Mouse (Mus musculus) liver (tissue): ENCODE data around the gene Spryd3.
"Not testable (repeated sequence)": the region's sequence is repeated elsewhere in the genome, so short reads cannot be mapped to it uniquely, and the experiment has no call there.

Experiments
- DNase-seq: peaks from one replicate; pipeline ENCODE4 v3.0.0-alpha.2; 2020; ENCODE audit warnings: mixed read lengths

Spryd3 gene

DNA sequence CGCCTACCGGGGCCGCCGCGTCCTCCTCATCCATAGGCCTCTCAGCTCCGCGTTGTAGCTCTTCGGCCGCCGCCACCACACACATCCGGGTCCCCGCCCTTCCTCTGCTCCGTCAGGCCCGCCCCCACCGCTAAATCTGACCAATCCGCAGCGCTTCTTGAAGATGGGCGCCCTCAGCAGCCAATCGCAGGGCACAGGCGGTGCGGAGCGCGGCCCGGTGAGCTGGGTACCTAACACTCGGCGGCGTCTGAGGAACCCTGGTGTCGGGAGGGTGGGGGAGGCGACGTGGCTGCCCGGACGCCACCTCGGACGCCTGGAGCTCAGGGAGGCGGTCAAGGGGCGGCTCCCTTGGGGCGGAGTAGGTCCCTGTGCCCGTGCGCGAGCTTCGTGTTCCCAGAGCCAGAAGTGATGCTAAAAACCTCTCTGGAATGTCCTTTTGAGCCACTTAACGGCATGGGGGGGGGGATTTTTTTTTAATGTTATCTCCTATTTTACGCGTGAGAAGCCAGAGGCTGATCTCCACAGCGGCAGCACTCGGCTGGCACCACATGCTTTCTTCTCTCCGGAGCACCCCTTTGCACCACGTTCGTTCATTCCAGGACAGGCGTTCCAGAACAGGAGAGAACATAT lies at the start of gene Spryd3:
TSS of gene Spryd3 (minus strand) at position 106 of the 630 bp plus-strand sequence.
- DNase-seq, result peak; percentile 98

DNA sequence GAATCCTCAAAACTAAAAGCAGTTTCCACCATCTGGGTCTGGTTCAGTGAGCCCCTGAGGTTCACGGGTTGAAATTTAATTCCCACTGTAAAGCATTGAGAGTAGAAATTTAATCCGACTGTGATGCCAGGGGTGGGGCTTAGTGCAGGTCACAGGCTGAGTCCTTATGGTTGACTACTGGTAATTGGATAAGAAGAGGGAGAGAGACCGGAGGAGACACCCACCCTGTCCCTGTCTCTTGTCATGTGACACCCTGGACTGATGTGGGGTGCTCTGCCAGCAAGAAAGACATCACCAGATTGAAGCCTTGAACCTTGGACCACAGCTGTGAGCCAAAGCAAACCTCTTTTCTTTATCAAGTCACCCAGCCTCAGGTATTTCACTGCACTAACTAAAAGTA lies 47.0 kb upstream of the Spryd3 start:
- no peak for DNase-seq

DNA sequence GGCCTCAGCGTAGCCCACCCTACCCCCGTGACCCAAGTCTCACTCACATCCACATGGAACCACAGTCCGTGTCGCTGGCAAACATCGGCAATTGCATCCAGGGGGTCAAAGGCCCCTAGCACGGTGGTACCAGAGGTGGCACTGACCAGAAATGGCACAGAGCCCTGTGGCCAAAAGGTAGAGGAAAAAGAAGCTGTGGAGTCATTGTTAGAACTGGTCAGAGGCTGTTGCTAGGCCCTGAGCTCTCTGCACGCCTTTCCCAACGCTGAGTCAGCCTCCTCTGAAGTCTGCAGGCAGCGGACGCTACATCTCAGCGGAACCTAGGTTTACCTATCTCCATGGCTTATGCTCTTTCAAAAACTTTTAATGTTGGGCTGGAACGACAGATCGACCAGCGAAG lies 43.9 kb upstream of the Spryd3 start:
- DNase-seq, result no peak

DNA sequence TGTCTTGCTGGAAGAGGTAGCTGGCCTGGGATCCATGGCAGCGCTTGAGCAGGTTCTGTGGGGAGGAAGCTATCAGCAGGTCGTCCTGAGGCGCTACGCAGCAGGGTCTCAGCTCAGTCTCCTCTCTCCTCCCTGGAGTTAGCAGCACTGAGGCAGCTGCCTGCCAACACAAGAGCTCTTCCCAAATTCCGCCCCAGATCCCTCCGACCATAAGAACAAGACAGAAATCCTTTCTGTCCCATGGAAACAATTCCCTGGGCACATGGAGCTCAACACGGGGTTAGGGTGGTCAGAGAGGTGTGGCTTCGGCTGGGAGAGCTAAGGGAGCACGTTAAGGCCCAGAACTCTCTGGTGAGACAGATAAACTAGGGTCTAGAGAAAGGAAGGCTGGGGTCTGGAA lies 43.1 kb upstream of the Spryd3 start:
- DNase-seq, result no peak

DNA sequence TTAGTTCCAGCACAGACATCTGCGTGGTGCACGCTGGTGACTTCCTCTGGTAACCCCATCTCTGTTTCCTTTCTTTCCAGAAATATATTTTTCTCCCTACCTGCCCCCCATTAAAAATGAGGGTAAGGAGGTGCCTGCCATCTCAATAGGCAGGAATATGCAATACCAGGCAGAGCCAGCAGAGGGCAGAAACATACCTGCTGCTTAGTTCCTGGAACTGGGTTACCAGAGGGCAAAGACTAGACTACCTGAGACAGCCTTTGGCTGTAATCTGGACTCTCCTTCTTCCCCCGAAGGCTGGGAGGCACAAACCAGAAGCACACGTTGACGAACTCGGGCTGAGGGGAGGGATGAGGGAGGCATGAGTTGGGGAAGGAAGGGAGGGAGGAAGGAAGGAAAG lies 42.2 kb upstream of the Spryd3 start:
- peak; percentile 83 for DNase-seq

GRCm38 (mm10) chr15:102177417-102177816 lies 41.4 kb upstream of the Spryd3 start:
- DNase-seq, result no peak

- DNase-seq, result no peak
These were observed 40.7 kb upstream of the Spryd3 start for GRCm38 (mm10) chr15:102176571-102177316.

DNA sequence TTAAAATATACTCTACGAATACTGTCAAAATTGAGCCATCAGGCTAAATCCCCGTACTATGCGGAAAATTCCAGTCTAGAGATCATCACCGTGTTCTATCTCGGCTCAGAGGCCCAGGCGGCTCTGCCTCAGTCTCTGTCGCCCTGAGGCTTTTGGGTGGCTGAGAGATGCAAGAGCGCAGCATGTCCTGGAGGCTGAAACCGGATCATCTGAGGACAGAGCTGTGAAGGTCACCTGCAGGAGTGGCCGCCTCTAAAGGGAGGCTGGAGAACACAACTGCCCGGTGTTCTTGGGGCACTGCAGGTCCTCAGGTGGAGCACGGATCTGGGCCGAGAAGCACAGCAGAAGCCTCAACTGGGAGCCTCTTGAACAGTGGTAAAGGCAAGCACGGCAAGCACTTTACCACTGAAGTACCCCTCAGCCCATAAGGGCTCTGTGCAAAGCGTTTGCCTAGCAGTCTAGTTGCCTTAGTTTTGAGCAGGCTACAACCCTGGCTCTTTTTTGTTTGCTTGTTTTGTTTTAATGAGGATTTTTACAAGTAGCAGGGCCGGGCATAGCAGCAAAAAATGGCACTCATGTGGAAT lies 39.8 kb upstream of the Spryd3 start:
- DNase-seq, result no peak

GRCm38 (mm10) chr15:102173581-102173980 lies 37.5 kb upstream of the Spryd3 start:
- no peak for DNase-seq

GRCm38 (mm10) chr15:102169064-102169463 lies 33.0 kb upstream of the Spryd3 start:
- DNase-seq, result no peak

GRCm38 (mm10) chr15:102167620-102168021 lies 31.6 kb upstream of the Spryd3 start:
- no peak for DNase-seq

- DNase-seq, result no peak
These were observed 29.6 kb upstream of the Spryd3 start for GRCm38 (mm10) chr15:102165468-102166100.

DNA sequence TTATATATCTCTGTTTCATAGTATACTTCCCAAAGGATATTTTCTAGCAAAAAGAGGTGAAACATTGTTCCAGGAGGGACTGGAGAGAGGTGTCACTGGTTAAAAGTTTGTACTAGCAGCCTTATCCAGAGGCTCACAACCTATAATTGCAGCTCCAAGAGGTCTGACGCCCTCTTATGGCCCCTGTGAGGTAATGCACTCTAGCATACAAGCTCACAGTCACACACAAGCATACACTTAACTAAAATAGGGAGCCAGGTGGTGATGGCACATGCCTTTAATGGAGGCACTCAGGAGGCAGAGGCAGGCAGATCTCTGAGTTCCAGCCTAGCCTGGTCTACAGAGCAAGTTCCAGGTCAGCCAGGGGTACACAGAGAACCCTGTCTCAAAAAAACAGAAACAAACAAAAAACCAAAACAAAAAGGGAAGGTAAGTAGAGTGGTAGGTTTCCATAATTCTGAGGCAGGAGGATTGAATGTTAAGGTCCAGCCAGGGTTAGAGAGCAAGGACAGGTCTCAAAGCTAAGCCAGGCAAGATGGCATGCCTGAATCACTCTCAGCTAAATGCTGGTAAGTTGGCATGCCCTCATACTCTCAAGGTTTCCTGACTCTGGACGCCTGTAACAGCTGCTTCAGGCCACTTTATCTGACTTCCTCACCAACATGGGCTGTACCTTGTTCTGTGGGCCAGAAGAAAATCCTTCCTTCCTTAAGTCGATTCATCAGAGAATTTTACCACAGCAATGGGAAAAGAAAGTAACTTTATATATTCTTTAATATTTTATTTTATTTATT lies 28.1 kb upstream of the Spryd3 start:
- DNase-seq, result no peak

- no peak for DNase-seq
These were observed 24.5 kb upstream of the Spryd3 start for GRCm38 (mm10) chr15:102160415-102161060.

GRCm38 (mm10) chr15:102156836-102157235 lies 20.8 kb upstream of the Spryd3 start:
- DNase-seq, result no peak

DNA sequence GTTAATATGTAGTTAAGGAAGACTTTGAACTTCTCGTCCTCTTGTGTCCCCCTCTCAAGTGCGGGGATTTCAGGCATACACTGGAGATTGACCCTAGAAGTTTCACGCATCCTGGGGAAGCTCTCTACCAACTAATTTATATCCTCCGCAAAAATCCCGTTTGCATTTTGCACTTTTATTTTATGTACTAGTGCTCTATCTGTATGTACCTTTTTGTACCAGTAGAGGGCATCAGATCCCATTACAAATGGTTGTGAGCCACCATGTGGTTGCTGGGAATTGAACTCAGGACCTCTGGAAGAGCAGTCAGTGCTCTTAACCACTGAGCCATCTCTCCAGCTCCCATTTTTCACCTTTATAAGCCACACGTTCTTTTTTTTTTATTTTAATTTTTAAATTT lies 19.0 kb upstream of the Spryd3 start:
- not testable (repeated sequence) for DNase-seq

DNA sequence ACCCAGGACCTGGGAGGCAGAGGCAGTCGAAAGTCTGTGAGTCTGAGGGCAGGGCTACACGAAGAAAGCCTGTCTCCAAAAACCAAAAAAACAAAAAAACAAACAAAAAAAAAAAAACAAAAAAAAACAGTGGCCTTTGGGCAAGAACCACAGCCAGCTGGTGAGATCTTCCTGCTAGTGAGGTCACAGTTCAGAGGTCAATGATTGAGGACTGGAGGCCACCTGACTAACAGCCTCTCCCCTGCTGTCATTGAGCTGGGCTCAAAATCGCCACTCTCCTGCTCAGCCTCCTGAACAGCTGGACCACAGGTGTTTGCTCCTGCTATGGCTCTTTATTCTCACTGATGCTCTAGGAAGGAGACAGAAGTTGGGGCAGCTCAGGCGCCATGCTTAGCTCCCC lies 16.6 kb upstream of the Spryd3 start:
- no peak for DNase-seq

- DNase-seq, result peak; percentile 78
These were observed 14.5 kb upstream of the Spryd3 start, which contains the start of gene Soat2 for GRCm38 (mm10) chr15:102150301-102151135. Gene Soat2 (plus strand): TSS chr15:102150526.

DNA sequence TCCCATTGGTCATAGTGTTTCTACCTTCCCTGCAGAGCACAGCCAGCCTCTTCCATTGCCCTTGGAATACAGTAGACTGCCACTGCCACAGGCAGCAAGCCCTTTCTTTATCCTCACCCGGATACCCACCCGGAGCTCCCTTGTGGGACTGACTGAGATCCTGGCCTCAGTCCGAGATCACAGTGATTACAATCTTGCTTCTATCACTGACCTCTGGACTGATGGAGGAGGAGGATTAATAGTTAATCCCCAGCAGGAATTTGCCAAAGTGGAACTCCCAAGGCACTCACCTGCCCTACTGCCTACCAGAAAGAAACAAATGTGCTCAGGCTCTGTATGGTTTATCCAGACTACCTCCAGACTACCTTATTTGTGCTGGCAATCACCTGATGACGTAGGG lies 13.5 kb upstream of the Spryd3 start:
- DNase-seq, result no peak

DNA sequence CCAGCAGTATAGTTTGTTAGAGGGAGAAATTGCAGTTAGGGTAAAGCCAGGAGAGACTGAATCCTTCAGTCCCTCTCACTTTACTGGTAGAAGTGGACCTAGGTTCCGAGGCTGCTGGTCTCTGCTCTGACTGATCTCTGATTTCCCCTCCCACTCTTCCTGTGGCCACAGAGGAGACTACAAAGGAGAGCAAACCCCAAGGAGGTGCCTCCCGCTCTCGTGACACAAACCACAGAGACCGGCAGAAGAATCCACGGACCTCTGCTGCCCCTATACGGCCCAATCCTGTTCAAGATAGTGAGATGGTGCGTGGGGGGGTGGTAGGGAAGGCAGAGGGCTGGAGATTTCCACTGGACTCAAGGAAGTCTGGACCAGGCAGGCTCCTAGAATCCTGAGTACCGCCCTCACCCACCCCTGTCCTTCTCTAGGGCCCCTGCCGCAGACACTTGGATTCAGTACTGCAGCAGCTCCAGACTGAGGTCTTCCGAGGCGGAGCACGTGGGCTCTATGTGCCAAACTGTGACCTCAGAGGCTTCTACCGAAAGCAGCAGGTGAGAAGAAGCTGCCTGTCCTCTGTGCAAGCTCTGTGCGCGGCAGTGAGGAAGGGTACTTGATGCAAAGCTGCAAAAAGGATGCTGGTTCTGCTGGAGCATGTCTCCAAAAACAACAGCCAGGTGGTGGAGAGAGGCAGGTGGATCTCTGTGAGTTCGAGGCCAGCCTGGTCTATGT lies 11.8 kb upstream of the Spryd3 start:
- no peak for DNase-seq

GRCm38 (mm10) chr15:102146882-102147281 lies 10.8 kb upstream of the Spryd3 start:
- peak; percentile 46 for DNase-seq
